Mouse (Mus musculus): ENCODE data around the gene Spata32.

Spata32 gene

GRCm38 (mm10) chr11:103201664-103202063 lies 16.6 kb downstream of the Spata32 start:
- DNase-seq = peak; percentile 62 to 70

- DNase-seq = peak in 1 of 2 experiments; percentile 27
Observed at GRCm38 (mm10) chr11:103198911-103199803, 19.1 kb downstream of the Spata32 start.

- DNase-seq = no peak
Observed at GRCm38 (mm10) chr11:103198339-103198738, 19.9 kb downstream of the Spata32 start.

- DNase-seq = no peak
Observed at GRCm38 (mm10) chr11:103197340-103197739, 20.9 kb downstream of the Spata32 start.

- DNase-seq = no peak
Observed at GRCm38 (mm10) chr11:103195656-103196055, 22.6 kb downstream of the Spata32 start.

- DNase-seq = no peak
Observed at GRCm38 (mm10) chr11:103195236-103195635, 23.0 kb downstream of the Spata32 start.

GRCm38 (mm10) chr11:103193825-103194168 lies 24.4 kb downstream of the Spata32 start:
- no peak for DNase-seq

GRCm38 (mm10) chr11:103192956-103193824 lies 25.0 kb downstream of the Spata32 start:
- no peak for DNase-seq

GRCm38 (mm10) chr11:103192230-103192955 lies 25.8 kb downstream of the Spata32 start:
- no peak for DNase-seq

GRCm38 (mm10) chr11:103184891-103185290 lies 33.3 kb downstream of the Spata32 start:
- peak; percentile 71 to 85 for DNase-seq

GRCm38 (mm10) chr11:103181911-103182310 lies 36.3 kb downstream of the Spata32 start:
- peak; percentile 85 to 96 for DNase-seq

GRCm38 (mm10) chr11:103181349-103181748 lies 36.9 kb downstream of the Spata32 start:
- DNase-seq = peak in 1 of 2 experiments; percentile 44

GRCm38 (mm10) chr11:103180426-103180825 lies 37.8 kb downstream of the Spata32 start:
- peak; percentile 54 to 89 for DNase-seq

- no peak for DNase-seq
Observed at GRCm38 (mm10) chr11:103178748-103179147, 39.5 kb downstream of the Spata32 start.

- DNase-seq = peak in 1 of 2 experiments; percentile 37
Observed at GRCm38 (mm10) chr11:103177815-103178485, 40.3 kb downstream of the Spata32 start.

GRCm38 (mm10) chr11:103177216-103177615 lies 41.0 kb downstream of the Spata32 start:
- peak in 1 of 2 experiments; percentile 39 for DNase-seq

- DNase-seq = no peak
Observed at GRCm38 (mm10) chr11:103176510-103176909, 41.7 kb downstream of the Spata32 start.

- peak in 1 of 2 experiments; percentile 43 for DNase-seq
Observed at GRCm38 (mm10) chr11:103175688-103176442, 42.4 kb downstream of the Spata32 start.

- peak; percentile 36 to 77 for DNase-seq
Observed at GRCm38 (mm10) chr11:103174891-103175391, 43.3 kb downstream of the Spata32 start.

GRCm38 (mm10) chr11:103174411-103174832 lies 43.8 kb downstream of the Spata32 start:
- DNase-seq = peak; percentile 47 to 90

- DNase-seq = peak; percentile 46 to 78
Observed at GRCm38 (mm10) chr11:103173771-103174344, 44.4 kb downstream of the Spata32 start.

All from kidney, postnatal 25 days (tissue).